Mouse (Mus musculus) hindbrain, postnatal 0 days (tissue): Measurements from ENCODE around the gene Otop1. TPM values are rescaled to one million over a fixed set of nuclear protein-coding genes. Genes with fewer than 3 reads are reported as not detected.

Source experiments
- ATAC-seq: fragments of 200-750 bp; cut with Nextera tagmentation; 2 replicates; pipeline ENCODE4 v1.8.0; 2017; ENCODE audit warnings: mild to moderate bottlenecking, moderate TSS enrichment, moderate library complexity
- DNase-seq: peaks from one replicate; pipeline ENCODE4 v3.0.0-alpha.2; 2015; ENCODE audit warnings: low spot score
- H3K27ac ChIP-seq: fragments of 300-500 bp; sonication (generic); 2 replicates; pipeline ENCODE4 v1.5.1; 2014; ENCODE audit warnings: mild to moderate bottlenecking
- H3K27me3 ChIP-seq: fragments of 300-500 bp; sonication (generic); 2 replicates; pipeline ENCODE4 v1.6.1; 2014; ENCODE audit warnings: low read length, mixed read lengths; ENCODE audit not compliant: insufficient read depth
- H3K36me3 ChIP-seq: fragments of 300-500 bp; sonication (generic); 2 replicates; pipeline ENCODE4 v1.6.1; 2014; ENCODE audit warnings: low read length, mixed read lengths; ENCODE audit not compliant: insufficient read depth
- H3K4me1 ChIP-seq: fragments of 300-500 bp; sonication (generic); 2 replicates; pipeline ENCODE4 v1.6.1; 2014; ENCODE audit warnings: antibody characterized with exemption, low read length, mixed read lengths; ENCODE audit not compliant: insufficient read depth
- H3K4me2 ChIP-seq: fragments of 300-500 bp; sonication (generic); 2 replicates; pipeline ENCODE4 v1.6.1; 2014; ENCODE audit warnings: low read depth, mild to moderate bottlenecking, low read length, moderate library complexity, mixed read lengths
- H3K4me3 ChIP-seq: fragments of 300-500 bp; sonication (generic); 2 replicates; pipeline ENCODE4 v1.5.1; 2014; ENCODE audit warnings: low read length
- H3K9ac ChIP-seq: fragments of 300-500 bp; sonication (generic); replicated peaks from 2 replicates; pipeline ENCODE4 v1.6.1; 2014; ENCODE audit warnings: mild to moderate bottlenecking, low read length, moderate library complexity, mixed read lengths
- H3K9me3 ChIP-seq: fragments of 300-500 bp; sonication (generic); 2 replicates; pipeline ENCODE4 v1.6.1; 2016; ENCODE audit warnings: low read length, mixed read lengths
- CTCF ChIP-seq: IDR thresholded peaks from 2 replicates; pipeline ENCODE4 v1.5.1; 2016; ENCODE audit warnings: antibody characterized with exemption, control low read depth, low read depth
- WGBS: fragments of 180-500 bp; shearing (Covaris S2); extraction: QIAGEN DNeasy Blood & Tissue Kit; methylation state at CpG from one replicate; pipeline ENCODE4 v1.1.7; 2014; 5-methylcytosine and 5-hydroxymethylcytosine counted together
- polyA plus RNA-seq: library from polyadenylated mRNA; unstranded; fragments of >200 nt; fragmentation: Nextera tagmentation; extraction: Ambion mirVana; gene quantifications from 2 replicates; pipeline ENCODE4 v1.2.1, GENCODE M21; 2015
- total RNA-seq: library from RNA; depleted of rRNA; stranded (reverse); fragments of >200 nt; gene quantifications from 2 replicates; pipeline ENCODE4 v1.2.3, GENCODE M21; 2014; rRNA removed

The Otop1 gene
- total RNA-seq, result 0.10 TPM in 1 of 2 replicates, not detected in the other
- 0.10 TPM in 1 of 2 replicates, not detected in the other for polyA plus RNA-seq

DNA sequence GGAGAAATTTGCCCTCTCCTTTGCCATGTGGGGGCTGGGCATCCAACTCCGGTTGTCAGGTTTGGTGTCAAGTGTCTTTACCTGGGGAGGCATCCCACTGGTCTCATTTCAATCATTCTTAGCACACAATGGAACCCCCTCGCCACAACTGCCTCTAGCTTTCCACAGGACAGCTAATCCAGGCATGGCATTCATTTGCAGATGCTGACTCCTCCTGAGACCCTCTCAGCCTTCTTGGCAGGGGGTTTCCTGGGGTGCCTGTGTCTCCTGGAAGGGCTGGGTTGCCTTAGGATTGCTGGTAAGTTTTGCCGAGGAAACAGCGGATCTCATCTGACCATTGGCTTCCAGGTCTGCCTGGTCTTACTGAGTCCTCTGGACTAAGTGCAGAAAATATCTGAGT is at the start of gene Otop1:
Gene Otop1 (plus strand): TSS at position 202 of the 400 bp plus-strand sequence.
- DNase-seq (no peak), ATAC-seq (no peak)
- H3K27me3 ChIP-seq, result peaks cover 46% of the 10 kb centered on the region
- WGBS, result 8% methylated on average over 4 of the region's 4 CpGs
- H3K36me3 ChIP-seq, result peaks cover 5% of the 10 kb centered on the region; the same call in 1 of the 2 replicates
- peak within 1 kb of the TSS; percentile 20 for H3K4me3 ChIP-seq
- H3K9ac ChIP-seq, result no peak within 1 kb of the TSS
- H3K9me3 ChIP-seq, result no peaks in the 10 kb centered on the region
- H3K4me2 ChIP-seq, result peak within 1 kb of the TSS; percentile 58
- H3K27ac ChIP-seq, result no peak within 1 kb of the TSS
- TF ChIP-seq CTCF, result no peak
- H3K4me1 ChIP-seq, result peaks cover 11% of the 10 kb centered on the region; the same call in 1 of the 2 replicates

DNA sequence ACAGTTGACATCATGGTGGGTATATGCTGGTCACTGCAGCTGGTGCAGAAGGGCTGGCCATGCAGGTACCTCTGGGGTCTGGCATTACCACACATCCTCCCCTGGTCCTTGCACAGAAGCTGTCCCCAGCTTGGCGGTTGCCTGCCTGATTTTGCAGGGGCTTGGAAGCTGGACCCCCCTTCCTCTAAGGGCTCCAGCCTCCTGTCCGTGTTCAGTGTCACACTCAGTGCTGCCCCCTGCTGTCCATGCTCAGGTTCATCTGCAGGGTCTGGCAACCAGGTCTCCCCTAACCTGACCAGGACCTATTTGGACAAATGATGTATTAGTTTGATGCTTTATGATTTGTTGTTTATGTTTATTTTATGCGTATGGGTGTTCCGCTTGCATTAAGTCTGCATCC is 40.4 kb upstream of the Otop1 start:
- H3K36me3 ChIP-seq, result peaks cover 30% of the 10 kb centered on the region
- TF ChIP-seq CTCF, result peak; percentile 79
- H3K4me1 ChIP-seq, result no peaks in the 10 kb centered on the region
- no peaks in the 10 kb centered on the region for H3K9me3 ChIP-seq
- H3K9ac ChIP-seq, result no peak overlapping the region
- ATAC-seq (peak; percentile 67), DNase-seq (peak; percentile 53)
- no peak overlapping the region for H3K4me2 ChIP-seq
- WGBS, result 68% methylated on average over 4 of the region's 4 CpGs
- no peaks in the 10 kb centered on the region for H3K27me3 ChIP-seq
- no peak overlapping the region for H3K27ac ChIP-seq
- H3K4me3 ChIP-seq, result no peak overlapping the region

DNA sequence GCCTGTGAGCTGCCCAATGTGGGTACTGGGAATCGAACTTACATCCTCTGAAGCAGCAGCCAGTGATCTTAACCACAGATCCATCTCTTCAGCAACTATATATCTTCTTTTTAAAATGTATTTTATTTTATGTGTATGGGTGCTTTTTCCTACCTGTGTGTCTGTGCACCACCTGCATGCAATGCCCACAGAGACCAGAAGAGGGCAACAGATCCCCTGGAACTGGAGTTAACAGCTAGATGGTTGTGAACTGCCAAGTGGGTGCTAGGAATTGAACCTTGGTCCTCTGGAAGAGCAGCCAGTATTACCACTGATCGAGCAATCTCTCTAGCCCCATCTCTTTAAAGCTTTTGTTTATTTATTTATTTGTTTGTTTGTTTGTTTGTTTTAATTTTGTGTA is 39.1 kb upstream of the Otop1 start:
- Histone ChIP-seq H3K27ac (no peak overlapping the region), H3K4me3 (no peak overlapping the region), H3K4me2 (no peak overlapping the region), H3K36me3 (peaks cover 22% of the 10 kb centered on the region), H3K9ac (no peak overlapping the region), H3K27me3 (no peaks in the 10 kb centered on the region), H3K4me1 (no peaks in the 10 kb centered on the region), H3K9me3 (no peaks in the 10 kb centered on the region)
- ATAC-seq, result no peak
- DNase-seq, result no peak
- TF ChIP-seq CTCF, result peak; percentile 27; the same call in 1 of the 2 replicates
- WGBS, result 95% methylated on average over 2 of the region's 2 CpGs

DNA sequence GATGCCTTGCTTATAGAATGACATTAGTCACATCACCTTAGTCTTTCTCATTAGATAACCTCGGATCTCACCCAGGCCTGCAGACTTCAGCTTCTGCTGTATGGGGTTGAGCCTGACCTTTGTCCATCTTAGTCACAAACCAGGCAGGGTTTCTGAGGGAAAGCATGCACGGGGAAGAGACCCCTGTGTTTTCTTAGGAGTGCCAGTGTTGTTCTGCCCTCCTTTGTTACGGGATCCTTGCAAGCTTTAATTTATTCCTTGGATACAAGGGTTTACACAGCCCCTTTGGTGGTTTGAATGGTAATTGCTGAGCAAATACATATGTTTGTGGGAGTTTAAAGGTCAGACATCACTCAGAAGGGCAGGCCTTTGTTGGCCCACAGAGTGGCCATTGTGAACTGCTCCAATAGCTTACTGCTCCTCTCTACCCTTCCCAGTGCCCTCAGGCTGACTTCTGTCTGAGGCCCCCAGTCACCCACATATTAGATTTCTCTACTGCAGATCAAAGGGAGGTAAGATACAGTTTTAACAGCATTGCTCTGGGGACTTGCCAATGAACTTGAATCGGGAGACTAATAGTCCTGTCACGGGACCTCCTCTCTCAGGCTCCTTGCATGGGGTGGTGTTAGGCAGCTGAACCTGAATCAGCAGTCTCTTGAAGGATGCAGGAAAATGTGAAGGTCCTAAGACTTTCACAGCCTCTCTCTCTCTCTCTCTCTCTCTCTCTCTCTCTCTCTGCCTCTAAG is 34.9 kb upstream of the Otop1 start:
- 20% methylated on average over 5 of the region's 5 CpGs for WGBS
- no peak overlapping the region for H3K4me2 ChIP-seq
- H3K27ac ChIP-seq, result no peak overlapping the region
- DNase-seq (no peak), ATAC-seq (no peak)
- no peak overlapping the region for H3K4me3 ChIP-seq
- H3K9me3 ChIP-seq, result no peaks in the 10 kb centered on the region
- no peaks in the 10 kb centered on the region for H3K36me3 ChIP-seq
- H3K4me1 ChIP-seq, result no peaks in the 10 kb centered on the region
- H3K27me3 ChIP-seq, result no peaks in the 10 kb centered on the region
- no peak overlapping the region for H3K9ac ChIP-seq
- TF ChIP-seq CTCF, result no peak

DNA sequence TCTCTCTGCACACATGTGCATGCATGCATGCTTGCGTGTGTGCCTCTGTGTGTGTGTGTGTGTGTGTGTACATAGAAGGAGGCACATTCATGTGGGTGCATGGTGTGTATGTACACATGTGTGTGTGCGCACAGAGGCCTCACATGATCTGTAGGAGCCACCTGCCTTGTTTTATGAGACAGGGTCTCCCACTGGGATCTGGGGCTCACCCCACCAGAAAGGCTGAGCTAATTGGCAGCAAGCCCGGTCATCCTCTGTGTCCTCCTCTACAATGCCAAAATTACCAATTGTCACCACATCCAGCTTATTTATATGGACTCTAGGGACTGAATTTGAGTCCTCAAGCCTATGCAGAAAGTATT is 34.3 kb upstream of the Otop1 start:
- H3K4me1 ChIP-seq, result no peaks in the 10 kb centered on the region
- no peaks in the 10 kb centered on the region for H3K9me3 ChIP-seq
- no peak overlapping the region for H3K4me3 ChIP-seq
- DNase-seq (peak; percentile 51), ATAC-seq (no peak)
- H3K4me2 ChIP-seq, result no peak overlapping the region
- no peak overlapping the region for H3K27ac ChIP-seq
- no peaks in the 10 kb centered on the region for H3K36me3 ChIP-seq
- no peak for TF ChIP-seq CTCF
- 48% methylated on average over 3 of the region's 3 CpGs for WGBS
- H3K27me3 ChIP-seq, result no peaks in the 10 kb centered on the region
- no peak overlapping the region for H3K9ac ChIP-seq

DNA sequence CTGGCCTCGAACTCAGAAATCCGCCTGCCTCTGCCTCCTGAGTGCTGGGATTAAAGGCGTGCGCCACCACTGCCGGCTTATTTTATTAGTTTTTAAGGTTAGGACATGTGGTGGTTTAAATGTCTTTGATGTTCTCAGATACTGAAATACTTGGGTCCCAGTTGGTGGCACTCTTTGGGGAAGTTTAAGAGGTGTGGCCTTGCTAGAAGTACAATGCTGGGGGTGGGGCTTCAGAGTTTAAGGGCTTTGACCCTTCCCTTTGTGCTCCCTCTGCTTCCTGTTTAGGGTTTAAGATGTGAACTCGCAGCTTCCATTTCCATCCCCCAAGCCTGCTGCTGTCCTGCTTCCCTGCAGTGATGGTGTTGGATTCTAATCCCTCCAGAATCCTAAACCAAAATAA is 33.8 kb upstream of the Otop1 start:
- no peak for ATAC-seq
- WGBS, result 79% methylated on average over 6 of the region's 6 CpGs

DNA sequence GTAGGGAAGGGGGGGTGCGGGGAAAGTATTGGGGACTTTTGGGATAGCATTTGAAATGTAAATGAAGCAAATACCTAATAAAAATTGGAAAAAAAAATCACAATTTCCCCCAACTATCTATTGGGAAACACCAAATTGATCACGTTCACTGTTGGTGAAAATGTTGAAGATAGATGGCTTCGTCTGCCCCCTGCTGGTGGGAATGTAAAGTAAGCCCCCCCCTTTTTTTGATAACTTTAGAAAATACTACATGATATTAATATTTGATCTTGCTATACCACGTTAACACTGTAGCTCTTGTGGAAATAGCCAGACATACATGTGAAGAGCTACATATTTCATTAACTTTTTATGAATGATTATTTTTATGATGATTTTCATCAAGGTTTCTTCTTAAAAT is 20.6 kb upstream of the Otop1 start:
- Histone ChIP-seq H3K27me3 (no peaks in the 10 kb centered on the region), H3K4me3 (no peak overlapping the region), H3K4me1 (no peaks in the 10 kb centered on the region), H3K27ac (no peak overlapping the region), H3K36me3 (no peaks in the 10 kb centered on the region), H3K9ac (no peak overlapping the region), H3K4me2 (no peak overlapping the region), H3K9me3 (no peaks in the 10 kb centered on the region)
- peak; percentile 55 for TF ChIP-seq CTCF
- ATAC-seq (no peak), DNase-seq (no peak)
- WGBS, result 51% methylated on average over 4 of the region's 4 CpGs

More for the DNA sequence above, 33.8 kb upstream of the Otop1 start:
- no peak overlapping the region for H3K9ac ChIP-seq
- no peaks in the 10 kb centered on the region for H3K9me3 ChIP-seq
- no peak for DNase-seq
- H3K36me3 ChIP-seq, result no peaks in the 10 kb centered on the region
- no peaks in the 10 kb centered on the region for H3K4me1 ChIP-seq
- H3K27me3 ChIP-seq, result no peaks in the 10 kb centered on the region
- TF ChIP-seq CTCF, result no peak
- H3K4me2 ChIP-seq, result no peak overlapping the region
- no peak overlapping the region for H3K27ac ChIP-seq
- no peak overlapping the region for H3K4me3 ChIP-seq
